Mouse (Mus musculus): ENCODE results near the gene Dgkk. TPM values are rescaled to one million over a fixed set of nuclear protein-coding genes. Genes with fewer than 3 reads are reported as not detected.
"Not testable (repeated sequence)": the region's sequence is repeated elsewhere in the genome, so short reads cannot be mapped to it uniquely, and the experiment has no call there.

Dgkk gene
- polyA plus RNA-seq, 1 experiment: not detected

- H3K36me3 ChIP-seq (ENCODE audit: control insufficient read depth, insufficient read depth): no peaks in the 10 kb centered on the region
- no peak overlapping the region for H3K4me3 ChIP-seq
- TF ChIP-seq MYOD1 (IDR thresholded peaks at IDR 0.05; ENCODE audit: control insufficient read depth in 1 of 3, insufficient read length in 2 of 3, low read depth in 2 of 3) (no peak), MAX (IDR thresholded peaks at IDR 0.05; ENCODE audit: low read depth) (no peak), TCF3 (IDR thresholded peaks at IDR 0.05; ENCODE audit: insufficient read length, low read depth) (no peak), E2F4 (IDR thresholded peaks at IDR 0.05; ENCODE audit: insufficient read depth) (no peak), POLR2AphosphoS2 (IDR thresholded peaks at IDR 0.05; ENCODE audit: insufficient read length, low read depth) (no peak), CEBPB (IDR thresholded peaks at IDR 0.05; ENCODE audit: insufficient read depth, poor library complexity, severe bottlenecking) (no peak), TCF12 (IDR thresholded peaks at IDR 0.05; ENCODE audit: insufficient read depth, poor library complexity, severe bottlenecking) (no peak), SRF (IDR thresholded peaks at IDR 0.05; ENCODE audit: control insufficient read depth, insufficient read length, low read depth) (no peak), USF1 (IDR thresholded peaks at IDR 0.05; ENCODE audit: low read depth) (no peak), POLR2A (IDR thresholded peaks at IDR 0.05; ENCODE audit: insufficient read length, low read depth) (no peak), MYOG (IDR thresholded peaks at IDR 0.05; ENCODE audit: control insufficient read depth in 1 of 3, insufficient read depth in 1 of 3, insufficient read length in 2 of 3, low read depth in 2 of 3) (no peak), REST (IDR thresholded peaks at IDR 0.05; ENCODE audit: insufficient read depth, insufficient read length) (no peak)
- H3K27me3 ChIP-seq (ENCODE audit: control insufficient read depth, insufficient read depth, insufficient read length): no peaks in the 10 kb centered on the region
- H3K4me2 ChIP-seq (ENCODE audit: low read depth): no peak overlapping the region
- no peaks in the 10 kb centered on the region for H3K79me2 ChIP-seq (ENCODE audit: control insufficient read depth, insufficient read depth)
- no peak overlapping the region for H3ac ChIP-seq (ENCODE audit: control insufficient read depth, insufficient read length)
Observed at GRCm38 (mm10) chrX:6971956-6972355, 192.8 kb downstream of the Dgkk start.

GRCm38 (mm10) chrX:6983916-6984315 is 204.8 kb downstream of the Dgkk start:
- H3K4me3 ChIP-seq; H3K36me3 ChIP-seq (ENCODE audit: control insufficient read depth, insufficient read depth); H3K79me2 ChIP-seq (ENCODE audit: control insufficient read depth, insufficient read depth); H3ac ChIP-seq (ENCODE audit: control insufficient read depth, insufficient read length); H3K4me2 ChIP-seq (ENCODE audit: low read depth); H3K27me3 ChIP-seq (ENCODE audit: control insufficient read depth, insufficient read depth, insufficient read length): not testable (repeated sequence)
